Mouse (Mus musculus) NIH3T3 (cell line): ENCODE results near the gene Dnal1.
A peak's percentile ranks its signal among the peaks of the same experiment; 100 is the strongest.
"Not testable (repeated sequence)": the region's sequence is repeated elsewhere in the genome, so short reads cannot be mapped to it uniquely, and the experiment has no call there.

Source experiments
- DNase-seq: peaks from one replicate; pipeline ENCODE4 v3.0.0-alpha.2; 2012; ENCODE audit warnings: low read depth

Dnal1 gene

GRCm38 (mm10) chr12:84114153-84114994 lies at the start of gene Dnal1:
Gene Dnal1 (plus strand): TSS chr12:84114366.
- DNase-seq: peak; percentile 97

- no peak for DNase-seq
Observed at GRCm38 (mm10) chr12:84064621-84065020, 49.5 kb upstream of the Dnal1 start.

- DNase-seq: no peak
Observed at GRCm38 (mm10) chr12:84067752-84068151, 46.4 kb upstream of the Dnal1 start.

- no peak for DNase-seq
Observed at GRCm38 (mm10) chr12:84068296-84068695, 45.9 kb upstream of the Dnal1 start.

- DNase-seq: no peak
Observed at GRCm38 (mm10) chr12:84068986-84069385, 45.2 kb upstream of the Dnal1 start, which contains the start of gene Acot5. Gene Acot5 (plus strand): TSS chr12:84069325.

GRCm38 (mm10) chr12:84069582-84069981 lies 44.6 kb upstream of the Dnal1 start:
- not testable (repeated sequence) for DNase-seq

GRCm38 (mm10) chr12:84071696-84072095 lies 42.5 kb upstream of the Dnal1 start:
- DNase-seq: no peak

GRCm38 (mm10) chr12:84077371-84077990 lies 36.7 kb upstream of the Dnal1 start:
- no peak for DNase-seq

GRCm38 (mm10) chr12:84083842-84084241 lies 30.3 kb upstream of the Dnal1 start:
- DNase-seq: no peak

- DNase-seq: no peak
Observed at GRCm38 (mm10) chr12:84084581-84084980, 29.6 kb upstream of the Dnal1 start.

GRCm38 (mm10) chr12:84094666-84095065 lies 19.5 kb upstream of the Dnal1 start:
- not testable (repeated sequence) for DNase-seq

- DNase-seq: no peak
Observed at GRCm38 (mm10) chr12:84099605-84100004, 14.6 kb upstream of the Dnal1 start.

GRCm38 (mm10) chr12:84100071-84100470 lies 14.1 kb upstream of the Dnal1 start:
- DNase-seq: no peak

GRCm38 (mm10) chr12:84100604-84101492 lies 13.3 kb upstream of the Dnal1 start, which contains the start of gene Acot6:
Gene Acot6 (plus strand): TSS chr12:84100654.
- DNase-seq: not testable (repeated sequence)

GRCm38 (mm10) chr12:84101493-84101845 lies 12.7 kb upstream of the Dnal1 start:
- no peak for DNase-seq

GRCm38 (mm10) chr12:84107012-84107411 lies 7.2 kb upstream of the Dnal1 start:
- DNase-seq: no peak

- no peak for DNase-seq
Observed at GRCm38 (mm10) chr12:84107692-84108091, 6.5 kb upstream of the Dnal1 start.

- DNase-seq: no peak
Observed at GRCm38 (mm10) chr12:84109924-84110323, 4.2 kb upstream of the Dnal1 start.

- DNase-seq: no peak
Observed at GRCm38 (mm10) chr12:84110814-84111213, 3.4 kb upstream of the Dnal1 start.

- DNase-seq: no peak
Observed at GRCm38 (mm10) chr12:84113676-84114075, 490 bp upstream of the Dnal1 start.

GRCm38 (mm10) chr12:84119584-84119983 lies 5.4 kb downstream of the Dnal1 start:
- no peak for DNase-seq

- no peak for DNase-seq
Observed at GRCm38 (mm10) chr12:84125892-84126291, 11.7 kb downstream of the Dnal1 start.
